Mouse (Mus musculus) embryonic fibroblast, embryonic 13.5 days (primary cell): ENCODE data around the gene Olfr338.

ENCODE experiments used
- CTCF ChIP-seq: IDR thresholded peaks from 2 replicates; pipeline ENCODE4 v1.5.1; 2011; ENCODE audit warnings: mild to moderate bottlenecking, control low read depth, low read length, moderate library complexity, borderline replicate concordance; ENCODE audit not compliant: insufficient read depth
- POLR2A ChIP-seq: IDR thresholded peaks from 2 replicates; pipeline ENCODE4 v1.6.1; 2011; ENCODE audit warnings: low read depth, mild to moderate bottlenecking, control low read depth, low read length, moderate library complexity

DNA sequence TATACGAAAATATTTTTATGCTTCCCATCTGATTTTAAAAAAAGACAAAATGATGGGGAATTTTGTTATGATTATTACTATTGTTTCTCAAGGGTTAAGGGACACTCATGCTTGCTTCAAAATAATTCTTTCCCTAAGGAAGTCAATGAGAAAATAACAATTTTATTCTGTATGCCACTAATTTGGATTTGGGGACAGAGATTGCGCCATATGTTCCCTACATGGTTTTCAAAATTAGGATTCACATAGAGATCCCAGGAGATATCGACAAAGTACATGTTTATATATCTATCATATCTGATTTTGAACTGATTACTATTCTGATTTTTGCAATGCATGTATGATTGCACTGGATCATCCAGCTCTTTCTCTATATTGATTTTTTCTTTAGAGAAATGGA lies 45.3 kb downstream of the Olfr338 start, which contains the start of gene Olfr339:
- TF ChIP-seq CTCF (no peak), POLR2A (no peak)
